Mouse (Mus musculus): ENCODE results near the gene Gm5431. TPM values are rescaled to one million over a fixed set of nuclear protein-coding genes. Genes with fewer than 3 reads are reported as not detected.

Gm5431 gene
- polyA plus RNA-seq (2012; rRNA removed), result 0.19 and 0.29 TPM in 2 replicates

GRCm38 (mm10) chr11:48902021-48902420, at the start of gene Gm5431:
Gene Gm5431, minus strand, starts transcription at chr11:48902214.

DNA sequence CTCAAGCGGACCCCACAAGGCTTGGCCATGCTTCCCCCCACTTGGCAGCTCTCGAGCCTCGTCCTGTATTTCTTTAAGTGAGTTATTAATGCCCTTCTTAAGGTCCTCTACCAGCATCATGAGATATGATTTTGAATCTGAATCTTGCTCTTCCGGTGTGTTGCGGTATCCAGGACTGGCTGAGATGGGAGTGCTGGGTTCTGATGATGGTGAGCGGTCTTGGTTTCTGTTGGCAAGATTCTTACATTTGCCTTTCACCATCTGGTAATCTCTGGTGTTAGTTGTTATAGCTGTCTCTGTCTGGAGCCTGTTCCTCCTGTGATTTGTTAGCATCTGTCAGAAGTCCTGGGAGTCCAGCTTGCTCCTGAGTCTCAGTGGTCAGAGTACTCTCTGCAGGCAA, 44.1 kb upstream of the Gm5431 start, which contains the start of gene Psme2b:
Psme2b (minus strand) TSS at position 101 of the 400 bp plus-strand sequence.

DNA sequence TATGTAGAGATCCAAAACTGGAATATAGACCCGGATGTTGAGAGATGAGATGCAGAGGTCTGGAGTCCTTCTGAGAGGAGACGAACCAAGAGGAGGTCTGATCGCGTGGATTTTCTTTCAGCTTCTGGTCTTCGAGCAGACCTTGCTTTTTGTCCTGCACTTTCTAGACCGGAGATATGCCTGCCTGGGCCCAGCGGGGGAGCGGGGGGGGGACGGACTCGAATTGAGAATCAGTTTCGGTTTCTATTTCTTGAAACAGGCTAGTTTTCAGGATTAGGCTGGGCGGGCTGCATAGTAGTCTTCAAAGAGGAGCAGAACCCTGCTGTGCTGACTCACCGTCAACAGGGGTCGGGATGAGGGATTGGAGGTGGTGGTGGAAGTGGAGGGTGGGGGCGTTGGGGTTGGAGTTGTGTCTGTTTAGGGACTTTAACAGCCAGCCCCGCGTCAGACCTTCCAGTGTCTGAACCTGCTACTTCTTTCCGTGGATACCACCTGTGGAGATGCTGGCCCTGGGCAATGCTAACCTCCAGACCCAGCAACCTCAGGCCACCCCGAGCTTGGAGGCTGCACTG, 30.7 kb downstream of the Gm5431 start, which contains the start of gene Irgm1:
Irgm1 (minus strand) TSS at position 483 of the 572 bp plus-strand sequence.

Other genes with a start within 250 kb of the Gm5431 start
- gene Rack1, start 101.9 kb downstream of the Gm5431 start, polyA plus RNA-seq (2012; rRNA removed), result 1,034 and 1,157 TPM in 2 replicates
- 9.3 and 10.6 TPM in 2 replicates for gene Trim41, start 84.9 kb downstream of the Gm5431 start, polyA plus RNA-seq (2012; rRNA removed)
- gene Trim7, start 76.1 kb downstream of the Gm5431 start, polyA plus RNA-seq (2012; rRNA removed), result 0.12 and 0.15 TPM in 2 replicates
- 11.3 and 14.5 TPM in 2 replicates for gene Gm12184, start 75.6 kb downstream of the Gm5431 start, polyA plus RNA-seq (2012; rRNA removed)
- 13.2 and 17.2 TPM in 2 replicates for gene Irgm1, start 30.5 kb downstream of the Gm5431 start, polyA plus RNA-seq (2012; rRNA removed)
- 0.66 and 1.5 TPM in 2 replicates for gene Psme2b, start 44.0 kb upstream of the Gm5431 start, polyA plus RNA-seq (2012; rRNA removed)
- gene Olfr56, start 76.7 kb upstream of the Gm5431 start, polyA plus RNA-seq (2012; rRNA removed), result 0.15 and 0.20 TPM in 2 replicates
- 0.29 and 0.32 TPM in 2 replicates for gene 9930111J21Rik1, start 77.2 kb upstream of the Gm5431 start, polyA plus RNA-seq (2012; rRNA removed)
- 0.01 TPM in 2 replicates for gene Gm12185, start 90.0 kb upstream of the Gm5431 start, polyA plus RNA-seq (2012; rRNA removed)
- 0.50 and 0.55 TPM in 2 replicates for gene Tgtp1, start 92.0 kb upstream of the Gm5431 start, polyA plus RNA-seq (2012; rRNA removed)
- gene 9930111J21Rik2, start 149.0 kb upstream of the Gm5431 start, polyA plus RNA-seq (2012; rRNA removed), result 0.64 and 0.95 TPM in 2 replicates
- gene Tgtp2, start 162.0 kb upstream of the Gm5431 start, polyA plus RNA-seq (2012; rRNA removed), result 0.33 and 0.53 TPM in 2 replicates
- gene Ifi47, start 174.4 kb upstream of the Gm5431 start, polyA plus RNA-seq (2012; rRNA removed), result 3.7 and 4.6 TPM in 2 replicates
- 0.02 TPM in 1 of 2 replicates, not detected in the other for gene Olfr1396, start 212.7 kb upstream of the Gm5431 start, polyA plus RNA-seq (2012; rRNA removed)
- not detected in 2 replicates for gene Olfr1395, start 240.1 kb upstream of the Gm5431 start, polyA plus RNA-seq (2012; rRNA removed)

All from liver, embryonic 14 days (tissue).